Mouse (Mus musculus) thymus, adult 2 months (tissue): ENCODE data around the gene Rpl7a.

Experiments
- CTCF ChIP-seq: fragments of 200-500 bp; IDR thresholded peaks from 2 replicates; pipeline ENCODE4 v1.5.1; 2012; ENCODE audit warnings: mild to moderate bottlenecking, control low read depth, low read length, moderate library complexity, borderline replicate concordance; ENCODE audit not compliant: control insufficient read depth, poor library complexity, insufficient read depth; ENCODE audit errors: extremely low read depth
- POLR2A ChIP-seq: fragments of 200-500 bp; IDR thresholded peaks from 2 replicates; pipeline ENCODE4 v1.6.1; 2012; ENCODE audit warnings: mild to moderate bottlenecking, low read length, control low read depth, moderate library complexity; ENCODE audit not compliant: control insufficient read depth, poor library complexity, insufficient read depth; ENCODE audit errors: extremely low read depth

GRCm38 (mm10) chr2:26921784-26922183 is 11.2 kb downstream of the Rpl7a start:
- TF ChIP-seq POLR2A: no peak
- TF ChIP-seq CTCF: no peak
